Mouse (Mus musculus): Measurements from ENCODE around the gene Crybb1.

The Crybb1 gene

DNA sequence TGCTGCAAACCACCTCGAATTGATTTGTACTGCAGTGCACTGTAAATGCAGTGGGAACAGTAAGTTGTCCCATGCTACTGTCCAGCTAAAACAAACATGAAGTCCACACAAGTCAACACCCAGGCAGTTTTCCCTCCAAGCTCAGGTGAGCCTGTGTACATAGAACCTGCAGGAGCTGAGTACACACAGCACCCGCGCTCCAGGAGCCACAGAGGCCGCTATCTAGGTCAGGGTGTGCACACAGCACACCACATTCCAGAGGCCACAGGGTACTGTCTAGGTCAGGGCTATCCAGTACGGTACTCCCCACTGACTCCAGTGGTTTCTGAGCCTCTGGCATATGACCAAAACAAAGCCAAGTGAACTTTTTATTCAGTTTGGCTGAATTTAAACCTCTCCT, 46.7 kb downstream of the Crybb1 start:
- DNase-seq (ENCODE audit: low read depth, low spot score), result no peak

GRCm38 (mm10) chr5:112305842-112306241, 50.2 kb downstream of the Crybb1 start:
- DNase-seq (ENCODE audit: low read depth, low spot score), result no peak

GRCm38 (mm10) chr5:112313222-112313885, 57.7 kb downstream of the Crybb1 start:
- no peak for DNase-seq (ENCODE audit: low read depth, low spot score)

- no peak for DNase-seq (ENCODE audit: low read depth, low spot score)
Measured at GRCm38 (mm10) chr5:112316468-112316867, 60.9 kb downstream of the Crybb1 start.

DNA sequence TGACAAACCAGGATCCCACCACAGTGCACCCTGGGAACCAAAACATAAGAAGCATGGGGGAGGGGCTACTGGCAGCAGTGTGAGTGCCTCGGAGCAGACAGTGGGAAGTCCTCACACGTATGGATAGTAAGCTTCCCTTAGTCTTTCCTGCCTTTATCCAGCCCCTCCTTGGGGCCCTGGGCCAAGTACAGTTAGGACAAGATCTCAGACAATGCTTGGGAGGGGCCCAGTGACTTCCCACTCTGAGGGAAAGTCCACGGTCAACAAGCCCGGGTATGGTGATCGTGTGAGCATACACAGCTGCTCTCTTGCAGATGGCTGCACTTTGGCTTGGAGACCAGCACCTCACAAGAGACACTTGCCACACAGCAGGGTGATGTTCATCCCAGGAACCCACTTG, 61.7 kb downstream of the Crybb1 start:
- DNase-seq (ENCODE audit: low read depth, low spot score), result no peak

Data from ES-CJ7 (cell line).